Mouse (Mus musculus) MN1 (cell line): ENCODE measurements around the gene Trmt1.

ENCODE experiments used
- DNase-seq: peaks from one replicate; pipeline ENCODE4 v3.0.0-alpha.2; 2016; ENCODE audit warnings: low spot score

The Trmt1 gene

DNA sequence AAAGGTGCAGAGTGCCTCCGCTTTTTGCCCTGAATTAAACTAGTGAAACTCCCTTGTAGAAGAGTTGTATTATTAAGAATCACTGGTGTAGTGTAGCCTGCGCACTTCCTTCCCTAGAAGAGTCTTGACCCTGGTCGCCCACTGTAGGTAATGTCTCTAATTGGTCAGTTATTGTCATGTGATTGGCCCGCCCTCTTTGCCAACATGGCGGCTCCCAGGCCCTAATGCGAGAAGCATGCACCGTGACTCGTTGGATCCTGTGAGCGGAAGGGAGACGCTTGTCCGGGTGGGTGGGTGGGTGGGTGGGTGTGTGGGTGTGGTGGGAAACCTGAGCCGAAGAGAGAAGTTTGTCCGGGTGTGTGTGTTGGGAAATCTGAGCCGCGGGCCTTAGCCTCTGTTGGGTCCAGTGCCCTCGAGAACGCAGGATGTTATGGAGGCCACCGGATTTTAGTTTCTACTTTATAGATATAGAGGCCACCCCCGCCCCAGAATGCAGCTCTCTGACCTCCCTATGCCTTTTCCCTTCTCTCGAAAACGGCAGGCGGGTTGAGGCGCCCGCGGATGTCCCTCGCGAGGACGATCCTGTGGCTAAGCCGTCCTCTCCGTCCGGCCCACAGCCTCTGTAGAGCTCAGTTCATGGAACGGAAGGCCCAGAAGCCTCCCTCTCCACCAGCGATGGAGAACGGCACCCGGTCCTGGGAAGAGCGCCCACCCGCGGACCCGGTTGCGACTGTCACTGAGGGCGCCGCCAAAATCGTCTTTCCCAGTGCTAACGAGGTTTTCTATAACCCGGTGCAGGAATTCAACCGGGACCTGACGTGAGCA, 3.2 kb downstream of the Trmt1 start:
- peak; percentile 95 for DNase-seq

DNA sequence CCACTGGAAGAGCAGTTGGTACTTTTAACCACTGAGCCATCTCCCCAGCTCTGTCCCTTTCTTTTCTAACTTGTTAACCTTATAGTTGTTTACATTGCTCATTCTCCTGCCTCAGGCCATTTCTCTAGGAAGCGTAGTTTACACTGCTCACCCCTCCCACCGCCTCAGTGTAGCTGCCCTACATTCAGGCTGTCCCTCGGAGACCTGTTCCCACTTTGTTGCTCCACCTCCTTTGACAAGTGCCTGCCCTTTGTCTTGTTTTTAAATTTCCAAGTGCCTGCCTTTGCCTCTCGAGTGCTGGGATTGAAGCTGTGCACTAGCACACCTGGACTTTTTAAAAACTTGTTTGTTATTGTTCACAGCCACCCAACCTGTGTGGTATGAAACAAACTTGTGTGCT, 7.2 kb downstream of the Trmt1 start:
- no peak for DNase-seq

DNA sequence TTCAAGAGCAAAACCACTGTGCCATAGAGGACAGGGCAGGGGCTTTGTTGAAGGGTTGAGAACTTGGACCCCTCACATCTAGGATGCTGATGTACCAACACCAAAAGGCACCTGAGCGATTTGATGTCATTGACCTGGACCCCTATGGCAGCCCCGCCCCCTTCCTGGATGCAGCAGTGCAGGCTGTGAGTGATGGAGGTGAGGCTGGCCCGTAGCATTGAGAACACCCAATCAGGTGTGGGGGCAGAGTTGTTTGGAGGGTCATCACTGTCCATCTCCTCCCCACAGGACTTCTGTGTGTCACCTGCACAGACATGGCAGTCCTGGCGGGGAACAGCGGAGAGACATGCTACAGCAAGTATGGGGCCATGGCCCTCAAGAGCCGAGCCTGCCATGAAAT, 9.0 kb downstream of the Trmt1 start:
- DNase-seq: no peak

DNA sequence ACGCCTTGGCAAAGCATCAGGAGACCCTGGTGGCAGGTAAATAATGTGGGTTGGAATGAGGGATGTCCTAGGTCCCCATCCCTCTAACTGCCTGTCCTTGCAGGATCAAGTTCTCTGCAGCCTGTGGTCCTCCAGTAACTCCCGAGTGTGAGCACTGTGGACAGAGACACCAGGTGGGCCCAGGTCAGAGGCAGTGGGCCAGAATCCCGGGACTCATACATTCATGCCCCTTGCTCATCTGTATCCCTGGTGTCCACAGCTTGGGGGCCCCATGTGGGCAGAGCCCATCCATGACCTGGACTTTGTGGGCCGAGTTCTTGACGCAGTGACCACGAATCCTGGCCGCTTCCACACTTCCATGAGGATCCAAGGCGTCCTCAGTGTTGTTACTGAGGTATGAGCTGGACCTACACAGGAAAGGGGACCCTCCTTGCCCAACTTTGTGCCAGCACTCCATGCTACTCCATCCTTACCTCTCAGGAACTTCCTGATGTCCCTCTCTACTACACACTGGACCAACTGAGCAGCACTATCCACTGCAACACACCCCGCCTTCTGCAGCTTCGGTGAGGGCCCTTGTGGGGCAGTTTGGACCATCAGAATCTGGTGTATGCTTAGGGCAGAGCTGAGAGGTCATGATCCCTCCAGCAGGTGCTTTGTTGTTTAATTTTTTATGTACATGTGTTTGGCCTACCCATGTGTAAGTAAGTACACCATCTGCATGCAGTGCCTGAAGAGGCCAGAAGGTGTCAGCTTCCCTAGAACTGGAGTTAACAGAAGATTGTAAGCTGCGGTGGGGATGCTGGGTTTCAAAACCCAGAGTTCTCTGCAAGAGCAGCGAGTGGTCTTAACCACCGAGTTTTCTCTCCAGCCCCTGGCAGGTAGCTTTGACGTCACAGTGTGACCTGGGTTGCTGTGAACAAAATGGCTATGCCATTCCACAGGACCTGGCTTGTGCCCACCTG, 11.3 kb downstream of the Trmt1 start:
- peak; percentile 58 for DNase-seq

DNA sequence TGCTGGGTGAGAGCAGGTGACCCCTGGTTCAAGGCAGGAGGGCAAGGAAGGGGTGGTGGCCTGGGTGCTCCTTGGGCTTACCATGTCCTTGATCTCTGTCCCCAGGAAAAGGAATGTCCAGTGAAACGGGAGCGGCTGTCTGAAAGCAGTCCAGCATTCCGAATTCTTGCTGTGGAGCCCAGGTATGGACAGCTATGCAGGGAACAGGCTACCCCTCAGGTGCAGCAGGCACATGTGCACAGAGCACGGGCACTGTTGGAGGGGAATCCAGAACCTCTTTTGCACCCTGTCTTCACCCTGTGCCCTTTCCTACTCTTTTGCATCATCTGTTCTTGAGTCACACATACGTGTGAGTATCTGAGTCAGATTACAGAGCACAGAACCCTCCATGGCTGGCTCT, 12.2 kb downstream of the Trmt1 start:
- DNase-seq: no peak

DNA sequence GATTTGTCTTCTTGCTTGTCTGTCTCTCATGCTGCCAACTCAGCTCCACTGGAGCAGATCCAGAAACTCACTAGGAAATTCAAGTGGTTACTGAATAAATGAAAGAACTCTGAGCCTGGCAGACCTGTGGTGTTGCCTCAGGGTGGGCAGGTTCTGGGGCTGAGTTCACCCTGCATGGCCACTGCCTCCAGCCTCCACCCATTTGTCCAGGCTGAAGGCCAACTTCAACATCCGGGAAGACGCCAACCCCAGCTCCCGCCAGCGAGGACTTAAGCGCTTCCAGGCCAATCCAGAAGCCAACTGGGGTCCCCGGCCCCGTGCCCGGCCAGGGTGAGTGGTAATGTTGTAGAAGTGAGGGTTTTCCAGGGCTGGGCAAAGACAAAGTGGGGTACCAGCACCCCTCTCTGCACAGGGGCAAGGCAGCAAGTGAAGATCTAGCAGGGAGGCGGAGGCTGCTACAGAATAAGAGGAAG, 12.9 kb downstream of the Trmt1 start:
- no peak for DNase-seq

DNA sequence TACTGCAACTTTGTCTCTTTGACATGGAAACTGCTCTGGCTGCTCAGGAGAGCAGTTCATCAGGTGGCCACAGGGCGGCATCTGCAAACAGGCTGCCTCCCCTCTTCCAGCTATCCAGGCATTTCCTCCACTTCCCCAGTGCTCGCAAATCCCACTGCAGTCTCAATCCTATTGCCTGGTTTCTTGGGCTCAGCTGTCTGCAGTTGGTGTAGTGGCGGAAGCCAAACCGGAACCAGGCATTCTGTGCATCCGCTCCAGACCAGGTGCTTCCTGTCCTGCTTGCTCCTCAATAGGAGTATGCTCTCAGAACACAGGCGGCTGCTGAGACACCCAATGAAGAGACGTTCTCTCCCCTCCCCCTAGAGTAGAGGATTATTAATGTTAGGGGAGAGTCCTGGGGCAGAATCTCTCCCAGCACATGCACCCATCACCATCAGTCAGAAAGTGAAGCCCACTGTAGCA, 13.8 kb downstream of the Trmt1 start:
- peak; percentile 71 for DNase-seq

DNA sequence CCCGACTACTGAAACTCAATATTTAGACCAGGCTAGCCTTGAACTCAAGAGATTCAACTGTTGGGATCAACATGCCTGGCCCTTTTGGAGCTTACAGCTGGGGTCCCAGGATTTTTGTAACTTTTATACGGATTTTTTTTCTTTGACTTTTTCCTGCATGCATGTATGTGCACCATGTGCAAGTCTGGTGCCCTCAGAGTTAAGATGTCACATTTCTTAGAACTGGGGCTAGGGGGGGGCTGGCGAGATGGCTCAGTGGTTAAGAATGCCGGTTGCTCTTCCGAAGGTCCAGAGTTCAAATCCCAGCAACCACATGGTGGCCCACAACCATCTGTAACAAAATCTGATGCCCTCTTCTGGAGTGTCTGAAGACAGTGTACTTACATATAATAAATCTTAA, 14.4 kb downstream of the Trmt1 start:
- DNase-seq: no peak

DNA sequence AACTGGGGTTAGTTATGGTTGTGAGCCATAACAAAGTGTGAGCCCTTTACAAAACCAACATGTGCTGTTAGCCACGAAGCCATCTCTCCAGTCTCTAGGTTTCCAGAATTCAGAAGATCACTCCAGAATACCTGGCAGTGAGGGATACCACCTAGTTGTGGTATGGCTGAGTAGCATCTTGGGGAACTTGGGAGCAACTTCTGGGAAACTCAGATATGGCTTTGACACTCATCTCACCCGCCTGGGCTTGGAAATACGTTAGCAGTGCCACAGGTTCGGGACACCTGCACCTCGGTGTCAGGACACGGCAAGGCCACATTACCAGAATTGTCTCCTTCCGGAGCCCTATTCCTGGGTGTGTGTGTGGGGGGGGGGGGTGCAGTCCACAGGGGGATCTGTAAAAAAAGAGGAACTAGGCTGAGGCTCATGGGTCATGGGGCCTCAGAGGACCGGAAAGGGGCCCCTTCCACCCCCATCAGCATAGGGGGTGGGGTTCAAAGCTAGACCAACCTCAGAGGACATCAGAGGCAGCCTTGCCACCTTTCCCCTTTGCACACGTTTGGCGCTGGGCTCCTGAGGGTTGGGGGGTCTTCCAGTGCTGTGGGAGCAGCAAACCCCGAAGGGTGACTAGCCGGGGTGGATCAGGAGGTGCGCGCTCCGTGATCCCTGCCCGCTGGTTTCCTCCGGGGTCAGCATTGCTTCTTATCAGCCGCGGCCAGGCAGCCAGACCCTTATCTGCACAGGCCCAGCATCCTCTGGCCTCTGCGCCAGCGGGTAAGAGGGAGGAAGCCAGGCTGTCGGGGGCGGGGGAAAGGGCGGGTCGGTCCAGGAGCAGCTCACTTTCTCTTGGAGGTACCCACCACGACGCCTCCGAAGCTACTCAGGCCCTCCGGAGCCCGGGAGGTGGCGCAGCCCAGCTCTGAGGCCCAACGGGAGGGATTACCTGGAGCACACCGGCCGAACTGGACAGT, 15.1 kb downstream of the Trmt1 start, which contains the start of gene Lyl1:
Gene Lyl1 (plus strand): TSS at position 517 of the 971 bp plus-strand sequence.
- DNase-seq: peak; percentile 77

DNA sequence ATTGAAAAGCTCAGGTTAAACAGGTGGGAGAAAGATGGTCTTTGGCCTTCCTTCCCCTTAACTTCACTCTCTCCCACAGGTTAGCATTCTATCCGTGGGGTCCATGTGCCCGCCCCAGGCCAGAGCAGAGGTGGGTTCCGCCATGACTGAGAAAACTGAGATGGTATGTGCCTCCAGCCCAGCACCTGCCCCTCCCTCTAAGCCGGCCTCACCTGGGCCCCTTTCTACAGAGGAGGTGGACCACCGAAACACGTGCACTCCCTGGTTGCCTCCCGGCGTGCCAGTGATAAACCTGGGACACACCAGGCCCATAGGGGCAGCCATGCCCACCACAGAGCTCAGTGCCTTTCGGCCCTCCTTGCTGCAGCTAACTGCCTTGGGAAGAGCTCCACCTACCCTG, 16.5 kb downstream of the Trmt1 start:
- no peak for DNase-seq

DNA sequence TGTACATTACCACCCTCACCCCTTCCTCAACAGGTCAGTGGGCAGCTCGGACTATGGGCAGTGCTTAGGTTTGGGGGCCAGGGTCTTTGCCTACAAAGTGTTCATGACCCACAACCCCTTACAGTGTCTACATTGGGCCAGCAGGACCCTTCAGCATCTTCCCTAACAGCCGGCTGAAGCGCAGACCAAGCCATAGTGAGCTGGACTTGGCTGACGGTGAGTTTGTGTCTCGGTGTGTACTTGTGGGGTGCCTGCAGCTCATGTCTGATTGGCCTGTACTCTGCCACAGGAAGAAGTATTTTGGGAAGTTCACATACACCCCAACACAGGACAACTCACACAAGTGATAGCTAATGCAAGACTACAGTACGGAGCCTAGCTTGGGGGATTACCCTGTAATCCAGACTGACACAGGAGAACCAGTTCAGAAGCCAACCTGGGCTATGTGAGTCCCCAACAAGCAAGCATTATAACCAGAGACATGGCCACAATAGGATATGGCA, 16.9 kb downstream of the Trmt1 start:
- DNase-seq: no peak

DNA sequence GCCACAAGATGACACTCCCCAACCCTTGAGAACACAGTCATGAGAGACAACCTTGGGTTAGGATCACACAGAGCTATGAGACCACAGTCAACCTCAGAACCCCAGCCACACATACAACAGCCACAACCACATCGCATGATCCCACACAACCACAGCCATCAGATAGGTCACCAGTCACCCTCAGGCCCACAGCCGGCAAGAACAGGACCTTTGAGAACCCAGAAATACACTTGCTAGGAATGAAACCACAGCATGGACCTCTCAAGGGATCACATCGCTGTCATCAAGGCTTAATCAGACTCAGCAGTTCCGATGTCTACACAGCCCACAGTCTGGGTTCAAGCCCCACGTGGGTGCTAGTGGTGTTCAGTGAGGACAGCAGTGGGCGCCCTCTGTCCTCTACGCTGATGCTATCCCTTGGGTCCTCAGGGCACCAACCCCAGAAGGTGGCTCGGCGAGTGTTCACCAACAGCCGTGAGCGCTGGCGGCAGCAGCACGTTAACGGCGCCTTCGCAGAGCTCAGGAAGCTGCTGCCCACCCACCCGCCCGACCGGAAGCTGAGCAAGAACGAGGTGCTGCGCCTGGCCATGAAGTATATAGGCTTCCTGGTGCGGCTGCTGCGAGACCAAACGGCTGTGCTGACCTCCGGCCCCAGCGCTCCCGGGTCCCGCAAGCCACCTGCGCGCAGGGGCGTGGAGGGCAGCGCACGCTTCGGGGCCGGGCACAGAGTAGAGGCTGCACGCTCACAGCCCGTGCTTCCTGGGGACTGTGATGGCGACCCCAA, 17.6 kb downstream of the Trmt1 start:
- no peak for DNase-seq

DNA sequence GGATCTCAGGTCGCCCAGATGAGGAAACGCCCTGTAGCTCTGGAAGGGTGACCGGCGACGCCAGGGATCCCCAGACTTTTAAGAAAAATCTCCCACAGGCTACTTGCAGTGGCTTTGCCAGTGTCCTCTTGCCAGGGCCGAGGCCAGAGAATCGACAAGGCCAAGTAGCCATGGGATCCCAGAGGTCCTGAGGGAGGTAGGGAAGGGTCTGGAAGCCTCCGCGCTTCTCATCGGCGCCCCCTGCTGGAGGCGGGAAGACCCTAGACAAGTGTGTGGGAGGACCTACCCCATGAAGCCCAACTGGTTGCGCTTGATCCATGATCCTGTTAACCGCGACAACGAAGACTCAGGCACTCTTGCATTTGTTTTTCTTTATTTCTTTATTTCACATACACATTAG, 18.2 kb downstream of the Trmt1 start:
- no peak for DNase-seq

DNA sequence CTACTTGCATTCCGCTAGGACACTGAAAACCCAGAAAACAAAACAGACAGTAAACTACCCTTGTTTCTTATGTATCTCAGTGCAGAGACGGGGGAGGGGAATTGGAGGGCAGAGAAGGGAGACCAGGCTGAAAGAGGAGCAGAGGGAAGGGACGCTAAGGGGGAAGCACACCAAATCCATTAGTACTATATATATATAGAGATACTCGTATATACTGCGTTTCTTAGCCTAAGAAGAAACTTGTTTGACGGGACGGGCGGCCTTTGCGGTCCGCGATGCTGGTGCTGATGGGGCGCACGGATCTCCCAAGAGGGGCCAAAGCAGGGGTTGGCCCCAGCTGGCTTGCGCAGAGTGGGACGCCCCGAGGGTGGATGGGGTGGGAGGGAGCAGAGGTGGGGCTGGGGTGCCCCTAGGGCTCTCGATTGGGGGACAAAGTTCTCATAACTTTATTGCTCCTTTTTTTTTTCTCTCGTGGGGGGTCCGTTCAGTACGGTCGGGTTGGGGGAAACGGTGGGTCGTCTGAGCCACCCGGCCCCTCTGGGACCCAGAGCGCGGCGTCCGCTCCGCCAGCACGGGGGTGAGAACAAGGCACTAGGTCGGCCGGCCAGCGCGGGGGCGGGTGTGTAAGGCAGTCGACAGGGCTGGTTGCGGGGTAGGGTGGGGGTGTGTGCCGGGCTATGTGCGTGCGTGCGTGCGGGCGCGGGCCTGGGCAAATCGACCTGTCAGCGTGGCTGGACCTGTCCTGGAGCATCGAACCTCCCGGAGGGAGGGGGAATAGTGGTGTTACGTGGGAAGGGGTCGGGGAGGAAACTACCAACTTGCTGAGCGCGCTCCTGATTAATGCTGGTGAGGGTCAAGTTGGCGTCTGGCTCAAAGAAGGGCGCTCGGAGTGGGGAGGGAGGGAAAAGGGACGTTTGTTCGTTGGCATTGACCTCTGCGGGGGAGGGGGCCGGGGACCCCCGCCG, 19.0 kb downstream of the Trmt1 start:
- no peak for DNase-seq

DNA sequence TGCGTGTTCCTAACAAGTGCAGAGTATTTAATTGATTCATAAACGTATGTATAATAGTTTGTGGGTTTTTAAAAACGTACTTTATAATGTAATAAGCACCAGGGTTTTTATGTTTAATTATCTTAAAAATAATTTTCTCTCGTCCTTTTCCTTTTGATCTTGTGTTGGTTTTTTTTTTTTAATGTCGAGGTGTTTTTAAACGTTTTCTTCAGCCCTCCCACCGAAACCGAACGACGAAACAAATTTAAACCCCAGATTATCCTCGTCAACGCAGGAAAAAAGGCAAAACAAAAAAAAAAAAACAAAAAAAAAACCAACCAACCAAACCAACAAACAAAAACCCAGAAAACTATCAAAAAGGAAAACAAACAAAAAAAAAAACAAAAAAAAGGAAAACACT, 19.9 kb downstream of the Trmt1 start:
- no peak for DNase-seq

DNA sequence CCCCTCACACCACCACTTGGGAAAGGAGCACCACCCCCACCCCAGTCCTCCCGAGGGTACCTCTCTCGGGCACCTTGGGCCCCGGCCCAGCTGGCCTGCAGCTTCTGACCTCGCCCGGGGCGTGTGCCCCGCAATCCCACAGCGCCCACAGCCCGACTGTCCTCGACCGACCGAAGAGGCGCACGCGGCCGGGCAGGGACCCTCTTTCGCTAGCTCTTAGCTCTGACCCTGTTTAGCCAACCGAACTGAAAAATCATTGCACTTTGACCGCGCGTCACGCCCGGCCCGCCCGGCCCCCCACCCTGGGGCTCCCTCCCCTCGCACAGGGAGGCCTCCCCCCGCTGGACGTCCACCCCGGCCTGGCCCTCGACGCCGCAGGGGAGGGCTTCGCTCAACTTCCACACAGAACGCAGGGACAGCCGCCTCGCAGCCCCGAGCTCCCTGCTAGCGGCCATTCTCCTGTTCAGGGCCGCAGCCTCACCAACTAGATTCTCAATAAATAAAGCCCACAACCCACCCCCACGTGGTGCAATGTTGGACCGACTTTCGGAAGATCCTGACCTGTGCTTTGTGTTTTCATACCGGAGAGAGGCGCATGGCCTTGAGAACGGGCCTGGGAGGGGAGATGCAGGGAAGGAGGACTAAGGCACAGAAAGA, 20.6 kb downstream of the Trmt1 start:
- no peak for DNase-seq

DNA sequence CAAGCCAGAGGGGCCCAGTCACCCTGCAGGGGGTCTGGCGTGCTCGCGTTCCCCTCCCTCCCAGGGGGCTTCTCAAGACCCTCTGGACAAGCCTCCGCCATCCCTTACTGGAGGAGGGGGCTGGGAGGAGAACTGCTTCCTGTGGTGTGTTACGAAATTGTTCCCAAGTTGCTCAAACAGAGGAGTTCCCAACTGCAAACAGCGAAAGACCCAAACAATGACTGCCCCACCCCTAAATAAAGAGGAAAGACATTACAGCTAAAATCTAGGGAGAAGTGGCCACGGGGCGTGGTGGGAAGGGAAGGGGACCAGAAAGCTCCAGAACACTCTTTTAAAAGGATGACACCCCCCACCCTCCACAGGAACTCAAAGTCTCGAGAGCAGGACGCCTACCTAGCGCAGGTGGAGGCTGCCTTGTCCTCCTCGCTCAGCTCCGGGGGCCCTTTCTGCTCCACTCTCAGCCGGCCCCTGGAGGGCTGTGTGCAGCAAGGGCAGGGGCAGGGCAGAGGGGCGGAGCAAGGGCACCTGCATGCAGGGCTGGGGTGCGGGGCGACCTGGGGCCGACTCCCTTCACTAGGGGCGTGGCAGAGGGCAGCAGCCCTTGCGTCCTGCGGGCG, 21.3 kb downstream of the Trmt1 start:
- no peak for DNase-seq

DNA sequence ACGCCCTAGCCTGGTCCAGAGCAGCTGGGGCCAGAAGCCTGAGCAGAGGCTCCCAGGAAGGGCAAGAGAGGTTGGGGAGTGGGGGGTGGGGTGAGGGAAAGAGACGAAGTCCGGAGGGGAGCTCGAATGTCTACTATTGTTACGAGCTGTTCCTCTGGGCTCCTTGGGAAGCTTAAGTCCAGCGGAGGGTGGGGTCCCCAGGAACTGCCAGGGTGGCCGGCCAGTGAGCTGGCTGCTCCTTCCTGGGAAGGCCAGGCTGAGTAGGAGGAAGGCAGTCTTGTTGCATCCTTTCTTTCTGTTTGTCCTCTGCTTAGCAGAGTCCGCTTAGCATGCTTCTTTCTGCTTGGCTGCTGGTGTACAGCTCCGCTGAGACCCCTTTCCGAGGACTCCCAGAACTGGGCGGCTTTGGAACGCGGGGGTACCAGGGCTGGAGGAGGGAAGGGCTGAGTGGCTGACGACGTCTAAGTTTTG, 22.0 kb downstream of the Trmt1 start:
- DNase-seq: no peak
